Mouse (Mus musculus) CH12.LX (cell line): ENCODE results near the gene Cd46. TPM values are rescaled to one million over a fixed set of nuclear protein-coding genes. Genes with fewer than 3 reads are reported as not detected.

ENCODE experiments used
- DNase-seq: peaks from one replicate; pipeline ENCODE4 v3.0.0-alpha.2; 2013; ENCODE audit errors: extremely low read depth
- H3K27ac ChIP-seq: 2 replicates; pipeline ENCODE4 v1.5.1; 2012; ENCODE audit warnings: low read depth, mild to moderate bottlenecking, control low read depth, moderate library complexity; ENCODE audit not compliant: insufficient read depth
- H3K27me3 ChIP-seq: replicated peaks from 2 replicates; pipeline ENCODE3; 2012; ENCODE audit warnings: inconsistent platforms
- H3K36me3 ChIP-seq, 2 experiments: replicated peaks in 1 of 2; 2 replicates each; pipeline versions ENCODE3 to v1.6.1; 2012; ENCODE audit warnings: inconsistent platforms in 1 of 2, low read length in 1 of 2, mild to moderate bottlenecking in 1 of 2, mixed read lengths in 1 of 2, moderate library complexity in 1 of 2; ENCODE audit not compliant: control insufficient read depth in 1 of 2, insufficient read depth in 1 of 2
- H3K4me1 ChIP-seq, 2 experiments: 2 replicates each; pipeline ENCODE4 v1.6.1; 2012; ENCODE audit warnings: inconsistent platforms in 1 of 2, moderate library complexity in 1 of 2; ENCODE audit not compliant: insufficient read depth in 2 of 2, control insufficient read depth in 1 of 2
- H3K4me2 ChIP-seq: 2 replicates; pipeline ENCODE4 v1.6.1; 2012; ENCODE audit warnings: low read depth, mild to moderate bottlenecking, control low read depth; ENCODE audit not compliant: poor library complexity, insufficient read depth, severe bottlenecking
- H3K4me3 ChIP-seq, 3 experiments: fragments of 150-350 bp in 1 of 3; sonication (generic) in 1 of 3; replicated peaks in 1 of 3; 2 replicates each; pipeline versions ENCODE3 to v1.5.1; 2011 to 2012; ENCODE audit warnings: low read depth in 2 of 3, low read length in 2 of 3, mild to moderate bottlenecking in 2 of 3, moderate library complexity in 2 of 3, control low read depth in 1 of 3, improper control_type of control experiment in 1 of 3, inconsistent platforms in 1 of 3, mixed read lengths in 1 of 3; ENCODE audit not compliant: poor library complexity in 1 of 3
- H3K79me2 ChIP-seq: replicated peaks from 2 replicates; pipeline ENCODE4 v1.6.1; 2012; ENCODE audit warnings: mild to moderate bottlenecking, moderate library complexity; ENCODE audit not compliant: control insufficient read depth, poor library complexity, insufficient read depth, severe bottlenecking; ENCODE audit errors: extremely low read depth
- H3K9ac ChIP-seq: 2 replicates; pipeline ENCODE4 v1.6.1; 2012; ENCODE audit warnings: low read depth, mild to moderate bottlenecking, control low read depth, moderate library complexity; ENCODE audit not compliant: insufficient read depth
- H3K9me3 ChIP-seq: replicated peaks from 2 replicates; pipeline ENCODE3; 2012; ENCODE audit warnings: low read length, inconsistent platforms, mixed read lengths
- CHD1 ChIP-seq: IDR thresholded peaks from 2 replicates; pipeline ENCODE4 v1.6.1; 2012; ENCODE audit warnings: low read depth, low read length, improper control_type of control experiment, inconsistent platforms
- CHD2 ChIP-seq: IDR thresholded peaks from 2 replicates; pipeline ENCODE4 v1.6.1; 2011; ENCODE audit warnings: low read length, improper control_type of control experiment
- CTCF ChIP-seq, 2 experiments: IDR thresholded peaks in 1 of 2; conservative IDR thresholded peaks in 1 of 2; 2 replicates each; pipeline ENCODE4 v1.5.1; 2011 to 2012; ENCODE audit warnings: low read depth in 2 of 2, low read length in 2 of 2, improper control_type of control experiment in 1 of 2, inconsistent platforms in 1 of 2, mild to moderate bottlenecking in 1 of 2, moderate library complexity in 1 of 2
- E2F4 ChIP-seq: IDR thresholded peaks from 2 replicates; pipeline ENCODE4 v1.6.1; 2011; ENCODE audit warnings: low read depth, low read length, improper control_type of control experiment; ENCODE audit not compliant: insufficient replicate concordance
- EP300 ChIP-seq: IDR thresholded peaks from 2 replicates; pipeline ENCODE4 v1.6.1; 2011; ENCODE audit warnings: low read length, improper control_type of control experiment
- ETS1 ChIP-seq: conservative IDR thresholded peaks from 2 replicates; pipeline ENCODE4 v1.6.1; 2012; ENCODE audit warnings: low read depth, mild to moderate bottlenecking, inconsistent platforms, low read length, improper control_type of control experiment, moderate library complexity
- JUN ChIP-seq: IDR thresholded peaks from 2 replicates; pipeline ENCODE4 v1.6.1; 2011; ENCODE audit warnings: low read depth, mild to moderate bottlenecking, low read length, improper control_type of control experiment, moderate library complexity; ENCODE audit not compliant: insufficient read depth
- JUND ChIP-seq: conservative IDR thresholded peaks from 2 replicates; pipeline ENCODE4 v1.6.1; 2011; ENCODE audit warnings: low read depth, low read length, improper control_type of control experiment
- KAT2A ChIP-seq: IDR thresholded peaks from 2 replicates; pipeline ENCODE4 v1.6.1; 2012; ENCODE audit warnings: low read length, improper control_type of control experiment, inconsistent platforms; ENCODE audit not compliant: insufficient replicate concordance
- MAZ ChIP-seq: IDR thresholded peaks from 2 replicates; pipeline ENCODE4 v1.6.1; 2012; ENCODE audit warnings: low read depth, mild to moderate bottlenecking, inconsistent platforms, low read length, improper control_type of control experiment, moderate library complexity
- MEF2A ChIP-seq: IDR thresholded peaks from 2 replicates; pipeline ENCODE4 v1.6.1; 2014; ENCODE audit warnings: low read depth, mild to moderate bottlenecking, inconsistent platforms, low read length, improper control_type of control experiment, borderline replicate concordance
- MXI1 ChIP-seq: IDR thresholded peaks from 2 replicates; pipeline ENCODE4 v1.6.1; 2011; ENCODE audit warnings: mild to moderate bottlenecking, low read depth, low read length, improper control_type of control experiment
- NRF1 ChIP-seq: IDR thresholded peaks from 2 replicates; pipeline ENCODE4 v1.6.1; 2014; ENCODE audit warnings: low read depth, mild to moderate bottlenecking, inconsistent platforms, low read length, improper control_type of control experiment, moderate library complexity
- PAX5 ChIP-seq: IDR thresholded peaks from 2 replicates; pipeline ENCODE4 v1.6.1; 2012; ENCODE audit warnings: low read length, inconsistent platforms, mixed read lengths
- POLR2A ChIP-seq: IDR thresholded peaks from 2 replicates; pipeline ENCODE4 v1.6.1; 2011; ENCODE audit warnings: low read depth, mild to moderate bottlenecking, improper control_type of control experiment, low read length
- POLR2AphosphoS2 ChIP-seq: IDR thresholded peaks from 2 replicates; pipeline ENCODE4 v1.6.1; 2011; ENCODE audit warnings: low read depth, low read length, improper control_type of control experiment
- RAD21 ChIP-seq: IDR thresholded peaks from 2 replicates; pipeline ENCODE4 v1.6.1; 2011; ENCODE audit warnings: low read depth, mild to moderate bottlenecking, low read length, improper control_type of control experiment, moderate library complexity
- RCOR1 ChIP-seq: conservative IDR thresholded peaks from 2 replicates; pipeline ENCODE4 v1.6.1; 2012; ENCODE audit warnings: low read depth, mild to moderate bottlenecking, inconsistent platforms, low read length, improper control_type of control experiment
- SIN3A ChIP-seq: IDR thresholded peaks from 2 replicates; pipeline ENCODE4 v1.6.1; 2012; ENCODE audit warnings: low read length, improper control_type of control experiment, inconsistent platforms
- TBP ChIP-seq: conservative IDR thresholded peaks from 2 replicates; pipeline ENCODE4 v1.6.1; 2011; ENCODE audit warnings: low read depth, low read length, improper control_type of control experiment
- TCF12 ChIP-seq: IDR thresholded peaks from 2 replicates; pipeline ENCODE4 v1.6.1; 2014; ENCODE audit warnings: low read depth, mild to moderate bottlenecking, inconsistent platforms, low read length, improper control_type of control experiment
- UBTF ChIP-seq: IDR thresholded peaks from 2 replicates; pipeline ENCODE4 v1.6.1; 2012; ENCODE audit warnings: low read depth, mild to moderate bottlenecking, inconsistent platforms, low read length, improper control_type of control experiment, moderate library complexity
- USF1 ChIP-seq: IDR thresholded peaks from 2 replicates; pipeline ENCODE4 v1.6.1; 2014; ENCODE audit warnings: low read depth, mild to moderate bottlenecking, inconsistent platforms, low read length, improper control_type of control experiment
- USF2 ChIP-seq: conservative IDR thresholded peaks from 2 replicates; pipeline ENCODE4 v1.6.1; 2011; ENCODE audit warnings: low read depth, low read length, improper control_type of control experiment
- ZC3H11A ChIP-seq: IDR thresholded peaks from 2 replicates; pipeline ENCODE4 v1.6.1; 2012; ENCODE audit warnings: low read depth, mild to moderate bottlenecking, inconsistent platforms, low read length, improper control_type of control experiment
- ZKSCAN1 ChIP-seq: IDR thresholded peaks from 2 replicates; pipeline ENCODE4 v1.6.1; 2012; ENCODE audit warnings: low read depth, inconsistent platforms, low read length, improper control_type of control experiment, borderline replicate concordance
- dilution Hi-C: fragments of 300-500 bp; cut with MboI; formaldehyde crosslinking; loops from 2 replicates; pipeline ENCODE4 v1.14.3; 2020; ENCODE audit warnings: low sequenced_read_pairs; ENCODE audit not compliant: extremely low pct_unique_long_range_greater_than_20kb, extremely low pct_ligation_motif_present
- in situ Hi-C: fragments of 300-500 bp; cut with MboI; formaldehyde crosslinking; loops from 3 replicates; pipeline ENCODE4 v1.14.3; 2019; ENCODE audit warnings: low sequenced_read_pairs, low pct_ligation_motif_present, low pct_unique_long_range_greater_than_20kb, mixed read lengths
- polyA plus RNA-seq: library from polyadenylated mRNA; unstranded; fragments of >175 nt; gene quantifications from 2 replicates; pipeline ENCODE4 v1.2.1, GENCODE M21; 2012; ENCODE audit warnings: low read depth; ENCODE audit not compliant: insufficient read length
- total RNA-seq, 2 experiments: library from RNA; depleted of rRNA; stranded (reverse); fragments of 300-350 nt in 1 of 2; fragments of >200 nt in 1 of 2; gene quantifications; 2 replicates each; pipeline ENCODE4 v1.2.3; 2012 to 2014

The Cd46 gene
- total and polyA plus RNA-seq, 3 experiments, result 0.38 to 1.5 (median 1.4) TPM

- H3K4me2 ChIP-seq, result no peak overlapping the region
- no peaks in the 10 kb centered on the region for H3K27me3 ChIP-seq
- no peak overlapping the region for H3K27ac ChIP-seq
- H3K4me3 ChIP-seq, result no peak overlapping the region
- TF ChIP-seq USF2, result no peak
- TF ChIP-seq ETS1, result no peak
- TF ChIP-seq USF1, result no peak
- no peak for TF ChIP-seq MAZ
- TF ChIP-seq E2F4, result no peak
- TF ChIP-seq SIN3A, result no peak
- TF ChIP-seq JUN, result no peak
- no peak for TF ChIP-seq UBTF
- TF ChIP-seq POLR2A, result no peak
- no peak for TF ChIP-seq CTCF (conservative IDR thresholded peaks at IDR 0.05 in 1 of 2, IDR thresholded peaks at IDR 0.05 in 1 of 2; ENCODE audit: low read depth in 2 of 2, low read length in 2 of 2)
- TF ChIP-seq RAD21, result no peak
- TF ChIP-seq, all 38 proteins: peak for 0
- H3K9me3 ChIP-seq, result no peaks in the 10 kb centered on the region
- no peaks in the 10 kb centered on the region for H3K79me2 ChIP-seq
- H3K9ac ChIP-seq, result no peak overlapping the region
- in situ Hi-C loops, result no loop called here
- dilution Hi-C loops, result no loop called here
- no peak for DNase-seq
- peaks cover 9 to 17% of the 10 kb centered on the region in 2 experiments for H3K36me3 ChIP-seq
- H3K4me1 ChIP-seq, result peaks cover 3 to 41% of the 10 kb centered on the region in 2 experiments
These were observed 54.1 kb downstream of the Cd46 start for GRCm38 (mm10) chr1:195037985-195038384.

DNA sequence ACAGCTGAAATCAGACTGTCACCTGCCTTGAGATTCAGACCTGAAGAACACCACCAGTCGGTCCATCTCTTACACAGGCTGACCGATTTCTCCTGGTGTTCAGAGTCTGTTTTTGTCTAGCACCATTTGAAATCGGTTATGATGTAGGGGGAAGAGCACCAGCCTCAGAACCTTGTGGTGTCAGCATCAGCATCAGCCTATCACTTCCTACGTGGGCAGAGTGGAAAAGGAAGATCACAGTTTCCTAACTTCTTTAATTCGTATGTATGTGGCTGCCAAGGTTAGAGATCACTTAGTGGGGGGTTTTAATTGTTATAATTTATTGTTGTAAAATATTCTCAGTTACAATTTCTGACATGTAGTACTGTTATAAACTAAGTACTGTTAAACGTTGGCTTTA is 54.6 kb downstream of the Cd46 start:
- H3K27ac ChIP-seq, result no peak overlapping the region
- no peaks in the 10 kb centered on the region for H3K79me2 ChIP-seq
- dilution Hi-C loops (no loop called here), in situ Hi-C loops (no loop called here)
- no peak for DNase-seq
- H3K36me3 ChIP-seq, result peaks cover 13 to 19% of the 10 kb centered on the region in 2 experiments
- H3K9me3 ChIP-seq, result no peaks in the 10 kb centered on the region
- TF ChIP-seq TBP (no peak), CTCF (conservative IDR thresholded peaks at IDR 0.05 in 1 of 2, IDR thresholded peaks at IDR 0.05 in 1 of 2; ENCODE audit: low read depth in 2 of 2, low read length in 2 of 2) (no peak), RAD21 (no peak), CHD2 (no peak), MEF2A (no peak), ZC3H11A (no peak), USF1 (no peak), POLR2AphosphoS2 (no peak), PAX5 (no peak), CHD1 (no peak), MXI1 (no peak), EP300 (no peak), RCOR1 (no peak), JUN (no peak), TCF12 (no peak), KAT2A (no peak), ZKSCAN1 (no peak), NRF1 (no peak), JUND (no peak)
- no peaks in the 10 kb centered on the region for H3K27me3 ChIP-seq
- no peak overlapping the region for H3K4me2 ChIP-seq
- no peak overlapping the region for H3K9ac ChIP-seq
- peaks cover 3 to 41% of the 10 kb centered on the region in 2 experiments for H3K4me1 ChIP-seq
- H3K4me3 ChIP-seq, result no peak overlapping the region
